Mouse (Mus musculus): Measurements from ENCODE around the gene Ccdc85c. TPM values are rescaled to one million over a fixed set of nuclear protein-coding genes. Genes with fewer than 3 reads are reported as not detected.

Gene Ccdc85c
- polyA plus RNA-seq, 1 experiment from 2014 or later, result 9.3 TPM

GRCm38 (mm10) chr12:108273466-108274312, 1.5 kb downstream of the Ccdc85c start:
- WGBS, result 7% methylated on average over 21 of the region's 21 CpGs
- Histone ChIP-seq H3K9ac (peak overlapping the region; percentile 86), H3K4me2 (replicated peaks) (peak overlapping the region; percentile 96), H3K9me3 (no peaks in the 10 kb centered on the region), H3K4me3 (replicated peaks) (peak overlapping the region; percentile 89), H3K27ac (no peak overlapping the region), H3K27me3 (replicated peaks) (no peaks in the 10 kb centered on the region), H3K4me1 (replicated peaks) (peaks cover 72% of the 10 kb centered on the region), H3K36me3 (no peaks in the 10 kb centered on the region)
- no peak for ATAC-seq

- no peak overlapping the region for H3K27ac ChIP-seq
- WGBS, result 61% methylated on average over 7 of the region's 7 CpGs
- H3K9ac ChIP-seq, result peak overlapping the region; percentile 32
- peaks cover 68% of the 10 kb centered on the region for H3K4me1 ChIP-seq (replicated peaks)
- no peak overlapping the region for H3K4me3 ChIP-seq (replicated peaks)
- H3K4me2 ChIP-seq (replicated peaks), result peak overlapping the region; percentile 96
- H3K9me3 ChIP-seq, result no peaks in the 10 kb centered on the region
- H3K27me3 ChIP-seq (replicated peaks), result no peaks in the 10 kb centered on the region
- no peaks in the 10 kb centered on the region for H3K36me3 ChIP-seq
- no peak for ATAC-seq
Observed at GRCm38 (mm10) chr12:108272143-108272635, 3.0 kb downstream of the Ccdc85c start.

- H3K4me1 ChIP-seq (replicated peaks), result peaks cover 67% of the 10 kb centered on the region
- no peaks in the 10 kb centered on the region for H3K9me3 ChIP-seq
- H3K4me2 ChIP-seq (replicated peaks), result peak overlapping the region; percentile 96
- WGBS, result 78% methylated on average over 16 of the region's 16 CpGs
- no peak overlapping the region; the same call in none of the 2 replicates for H3K9ac ChIP-seq
- no peak overlapping the region for H3K4me3 ChIP-seq (replicated peaks)
- ATAC-seq, result no peak
- no peaks in the 10 kb centered on the region for H3K36me3 ChIP-seq
- H3K27ac ChIP-seq, result no peak overlapping the region
- H3K27me3 ChIP-seq (replicated peaks), result no peaks in the 10 kb centered on the region
Observed at GRCm38 (mm10) chr12:108271351-108272142, 3.7 kb downstream of the Ccdc85c start.

GRCm38 (mm10) chr12:108270240-108270919, 4.8 kb downstream of the Ccdc85c start:
- Histone ChIP-seq H3K9ac (no peak overlapping the region), H3K27ac (peak overlapping the region; percentile 34; the same call in 1 of the 2 replicates), H3K27me3 (replicated peaks) (no peaks in the 10 kb centered on the region), H3K4me1 (replicated peaks) (peaks cover 75% of the 10 kb centered on the region), H3K9me3 (no peaks in the 10 kb centered on the region), H3K4me3 (replicated peaks) (no peak overlapping the region), H3K4me2 (replicated peaks) (peak overlapping the region; percentile 96), H3K36me3 (no peaks in the 10 kb centered on the region)
- WGBS, result 45% methylated on average over 12 of the region's 13 CpGs
- ATAC-seq, result no peak

GRCm38 (mm10) chr12:108269699-108270098, 5.5 kb downstream of the Ccdc85c start:
- no peak for ATAC-seq

GRCm38 (mm10) chr12:108268970-108269369, 6.3 kb downstream of the Ccdc85c start:
- no peak overlapping the region for H3K9ac ChIP-seq
- no peaks in the 10 kb centered on the region for H3K9me3 ChIP-seq
- peaks cover 84% of the 10 kb centered on the region for H3K4me1 ChIP-seq (replicated peaks)

More at GRCm38 (mm10) chr12:108269699-108270098, 5.5 kb downstream of the Ccdc85c start:
- H3K4me3 ChIP-seq (replicated peaks), result no peak overlapping the region
- H3K4me1 ChIP-seq (replicated peaks), result peaks cover 80% of the 10 kb centered on the region
- no peaks in the 10 kb centered on the region for H3K9me3 ChIP-seq
- H3K4me2 ChIP-seq (replicated peaks), result no peak overlapping the region
- no peaks in the 10 kb centered on the region for H3K27me3 ChIP-seq (replicated peaks)
- H3K9ac ChIP-seq, result no peak overlapping the region
- WGBS, result 67% methylated on average over 5 of the region's 5 CpGs
- H3K36me3 ChIP-seq, result no peaks in the 10 kb centered on the region
- H3K27ac ChIP-seq, result no peak overlapping the region

GRCm38 (mm10) chr12:108267653-108268052, 7.6 kb downstream of the Ccdc85c start:
- no peak overlapping the region; the same call in 1 of the 2 replicates for H3K4me2 ChIP-seq (replicated peaks)
- no peaks in the 10 kb centered on the region for H3K9me3 ChIP-seq
- no peaks in the 10 kb centered on the region for H3K36me3 ChIP-seq
- no peaks in the 10 kb centered on the region for H3K27me3 ChIP-seq (replicated peaks)
- H3K4me1 ChIP-seq (replicated peaks), result peaks cover 79% of the 10 kb centered on the region
- 73% methylated on average over 7 of the region's 7 CpGs for WGBS
- no peak for ATAC-seq
- H3K4me3 ChIP-seq (replicated peaks), result no peak overlapping the region
- no peak overlapping the region for H3K9ac ChIP-seq
- H3K27ac ChIP-seq, result peak overlapping the region; percentile 51

More at GRCm38 (mm10) chr12:108268970-108269369, 6.3 kb downstream of the Ccdc85c start:
- Histone ChIP-seq H3K4me3 (replicated peaks) (no peak overlapping the region), H3K4me2 (replicated peaks) (no peak overlapping the region; the same call in 1 of the 2 replicates), H3K27ac (peak overlapping the region; percentile 36; the same call in 1 of the 2 replicates), H3K27me3 (replicated peaks) (no peaks in the 10 kb centered on the region), H3K36me3 (no peaks in the 10 kb centered on the region)
- no peak for ATAC-seq
- WGBS, result 76% methylated on average over 10 of the region's 10 CpGs

- peaks cover 68% of the 10 kb centered on the region for H3K4me1 ChIP-seq (replicated peaks)
- H3K9ac ChIP-seq, result peak overlapping the region; percentile 20; the same call in 1 of the 2 replicates
- no peaks in the 10 kb centered on the region for H3K36me3 ChIP-seq
- H3K4me3 ChIP-seq (replicated peaks), result no peak overlapping the region
- 33% methylated on average over 27 of the region's 27 CpGs for WGBS
- peak; percentile 45; the same call in 1 of the 2 replicates for ATAC-seq
- H3K4me2 ChIP-seq (replicated peaks), result peak overlapping the region; percentile 40
- peak overlapping the region; percentile 54 for H3K27ac ChIP-seq
- H3K9me3 ChIP-seq, result no peaks in the 10 kb centered on the region
- no peaks in the 10 kb centered on the region for H3K27me3 ChIP-seq (replicated peaks)
Observed at GRCm38 (mm10) chr12:108265831-108266619, 9.2 kb downstream of the Ccdc85c start.

GRCm38 (mm10) chr12:108264918-108265317, 10.3 kb downstream of the Ccdc85c start:
- H3K9ac ChIP-seq, result no peak overlapping the region
- ATAC-seq, result peak; percentile 35
- peaks cover 62% of the 10 kb centered on the region for H3K4me1 ChIP-seq (replicated peaks)
- H3K36me3 ChIP-seq, result no peaks in the 10 kb centered on the region
- H3K9me3 ChIP-seq, result no peaks in the 10 kb centered on the region
- H3K27ac ChIP-seq, result 0 out of 2 replicates have a peak overlapping the region, but pooled peaks have one; percentile 54
- WGBS, result 56% methylated on average over 7 of the region's 7 CpGs
- H3K27me3 ChIP-seq (replicated peaks), result no peaks in the 10 kb centered on the region
- H3K4me3 ChIP-seq (replicated peaks), result no peak overlapping the region
- H3K4me2 ChIP-seq (replicated peaks), result 0 out of 2 replicates have a peak overlapping the region, but pooled peaks have one; percentile 40

- Histone ChIP-seq H3K4me3 (replicated peaks) (no peak overlapping the region), H3K9ac (no peak overlapping the region), H3K4me1 (replicated peaks) (peaks cover 44% of the 10 kb centered on the region), H3K4me2 (replicated peaks) (no peak overlapping the region), H3K9me3 (no peaks in the 10 kb centered on the region), H3K36me3 (no peaks in the 10 kb centered on the region), H3K27me3 (replicated peaks) (no peaks in the 10 kb centered on the region), H3K27ac (no peak overlapping the region)
- 89% methylated on average over 12 of the region's 12 CpGs for WGBS
- ATAC-seq, result no peak
Observed at GRCm38 (mm10) chr12:108260950-108261349, 14.3 kb downstream of the Ccdc85c start.

All from intestine, embryonic 15.5 days (tissue).